Mouse (Mus musculus) midbrain, embryonic 10.5 days (tissue): ENCODE measurements around the gene Pthlh. TPM values are rescaled to one million over a fixed set of nuclear protein-coding genes. Genes with fewer than 3 reads are reported as not detected.

Experiments used
- DNase-seq: peaks from one replicate; pipeline ENCODE4 v3.0.0-alpha.2; 2017; ENCODE audit warnings: low spot score
- H3K27ac ChIP-seq: fragments of 300-500 bp; sonication (generic); replicated peaks from 2 replicates; pipeline ENCODE4 v1.5.1; 2016; ENCODE audit warnings: mild to moderate bottlenecking
- H3K27me3 ChIP-seq: fragments of 300-500 bp; sonication (generic); 2 replicates; pipeline ENCODE4 v1.6.1; 2016; ENCODE audit warnings: low read depth, mild to moderate bottlenecking; ENCODE audit not compliant: poor library complexity, severe bottlenecking
- H3K36me3 ChIP-seq: fragments of 300-500 bp; sonication (generic); 2 replicates; pipeline ENCODE4 v1.6.1; 2016; ENCODE audit warnings: mild to moderate bottlenecking, moderate library complexity
- H3K4me1 ChIP-seq: fragments of 300-500 bp; sonication (generic); 2 replicates; pipeline ENCODE4 v1.6.1; 2016
- H3K4me3 ChIP-seq: fragments of 300-500 bp; sonication (generic); 2 replicates; pipeline ENCODE4 v1.5.1; 2016; ENCODE audit warnings: mild to moderate bottlenecking, moderate library complexity
- H3K9me3 ChIP-seq: fragments of 300-500 bp; sonication (generic); replicated peaks from 2 replicates; pipeline ENCODE4 v1.6.1; 2016; ENCODE audit warnings: mild to moderate bottlenecking
- WGBS: fragments of 180-500 bp; shearing (Covaris S2); methylation state at CpG from one replicate; pipeline ENCODE4 v1.1.7; 2016; 5-methylcytosine and 5-hydroxymethylcytosine counted together
- polyA plus RNA-seq: library from polyadenylated mRNA; unstranded; fragments of >200 nt; fragmentation: Nextera tagmentation; extraction: Ambion mirVana; gene quantifications from 2 replicates; pipeline ENCODE4 v1.2.1, GENCODE M21; 2016

The Pthlh gene
- polyA plus RNA-seq, 1 experiment from 2014 or later = 0.42 TPM

DNA sequence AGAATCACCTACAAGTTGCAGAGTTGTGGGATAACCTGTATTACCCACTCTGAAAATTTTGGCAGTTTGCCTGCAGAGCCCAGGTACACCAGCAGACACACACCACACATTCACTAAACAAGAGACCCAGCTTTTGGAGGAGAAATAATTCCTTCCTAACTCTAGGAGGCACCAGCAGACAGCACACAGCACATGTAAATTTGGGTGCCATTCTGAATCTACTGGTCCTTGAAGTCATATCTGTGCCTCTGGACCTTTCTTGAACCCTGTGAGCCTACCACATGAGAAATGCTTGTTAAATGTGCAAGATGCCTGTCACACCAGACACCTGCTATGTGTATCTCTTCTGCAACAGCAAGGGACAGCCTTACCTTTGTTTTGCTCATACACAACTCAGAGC is 19.7 kb downstream of the Pthlh start:
- no peak for DNase-seq
- no peaks in the 10 kb centered on the region for H3K36me3 ChIP-seq
- no peaks in the 10 kb centered on the region for H3K9me3 ChIP-seq
- no peak overlapping the region for H3K27ac ChIP-seq
- no peaks in the 10 kb centered on the region for H3K27me3 ChIP-seq
- H3K4me3 ChIP-seq = no peak overlapping the region
- no peaks in the 10 kb centered on the region for H3K4me1 ChIP-seq

DNA sequence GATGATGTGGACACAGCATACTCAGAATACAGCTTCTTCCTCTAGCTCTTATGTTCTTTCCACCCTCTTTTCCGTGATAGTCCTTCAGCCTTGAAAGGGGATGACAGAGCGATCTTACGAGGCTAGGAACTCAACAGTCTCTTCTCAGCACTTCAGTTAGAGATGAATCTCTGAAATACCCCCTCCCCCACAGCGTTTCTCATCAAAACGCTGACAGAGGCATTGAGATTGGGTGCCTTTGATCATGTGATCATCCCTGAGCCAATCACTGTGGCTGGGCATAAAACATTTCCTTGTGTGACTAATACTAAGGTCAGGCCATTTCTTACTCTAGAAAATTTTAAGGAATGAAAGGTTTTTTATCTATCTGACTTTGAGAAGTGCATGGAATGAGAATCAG is 20.3 kb downstream of the Pthlh start:
- Histone ChIP-seq H3K4me3 (no peak overlapping the region), H3K36me3 (no peaks in the 10 kb centered on the region), H3K9me3 (no peaks in the 10 kb centered on the region), H3K27ac (no peak overlapping the region), H3K4me1 (no peaks in the 10 kb centered on the region), H3K27me3 (no peaks in the 10 kb centered on the region)
- 65% methylated on average over 5 of the region's 5 CpGs for WGBS
- no peak for DNase-seq

DNA sequence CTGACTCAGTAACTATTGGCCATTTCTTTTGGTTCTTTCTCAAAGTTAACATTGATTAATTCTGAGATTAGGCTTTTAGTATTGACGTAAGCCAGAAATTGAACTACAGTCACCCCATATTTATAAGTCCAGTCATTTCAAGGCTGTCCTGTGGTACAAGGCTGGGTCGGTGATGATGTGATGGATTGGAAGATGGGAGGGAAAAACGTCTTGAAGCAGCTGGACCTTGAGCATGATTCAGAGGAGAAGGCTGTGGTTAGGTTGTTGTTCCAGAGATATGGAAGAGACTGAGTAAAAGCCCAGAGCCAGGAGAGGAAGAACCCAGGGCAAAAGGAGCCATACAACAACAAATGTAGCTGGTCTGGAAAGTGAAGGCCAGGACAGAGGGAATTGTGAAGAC is 22.4 kb downstream of the Pthlh start:
- Histone ChIP-seq H3K27ac (no peak overlapping the region), H3K4me3 (no peak overlapping the region), H3K4me1 (no peaks in the 10 kb centered on the region), H3K36me3 (no peaks in the 10 kb centered on the region), H3K27me3 (no peaks in the 10 kb centered on the region), H3K9me3 (no peaks in the 10 kb centered on the region)
- 84% methylated on average over 3 of the region's 3 CpGs for WGBS
- no peak for DNase-seq

DNA sequence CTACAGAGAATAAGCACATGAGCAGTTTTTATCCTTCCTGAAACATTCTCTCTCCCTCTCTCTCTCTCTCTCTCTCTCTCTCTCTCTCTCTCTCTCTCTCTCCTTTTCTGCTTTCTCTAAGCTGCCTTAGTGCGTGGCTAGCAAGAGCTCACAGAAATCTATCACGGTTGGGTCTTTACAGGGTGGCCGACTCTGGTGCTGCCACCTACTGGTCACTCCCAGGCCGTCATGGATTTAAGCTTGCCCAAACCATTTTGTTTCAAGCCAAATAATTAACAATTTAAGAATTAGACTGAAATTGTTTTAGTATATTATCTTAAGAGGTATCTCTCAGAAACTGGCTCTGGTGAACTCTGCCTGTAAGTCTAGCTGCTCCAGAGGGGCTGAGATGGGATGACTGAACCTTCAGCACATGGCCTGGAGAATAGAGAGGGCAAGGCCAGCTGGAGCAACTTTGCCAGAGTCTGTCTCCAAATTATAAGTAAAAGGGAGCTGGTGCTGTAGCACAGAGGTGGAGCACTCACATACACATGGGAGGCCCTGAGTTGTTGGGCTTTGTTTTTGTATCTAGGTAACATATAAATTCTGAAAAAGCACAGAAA is 23.7 kb downstream of the Pthlh start:
- no peaks in the 10 kb centered on the region for H3K9me3 ChIP-seq
- no peaks in the 10 kb centered on the region for H3K4me1 ChIP-seq
- H3K27ac ChIP-seq = no peak overlapping the region
- 8% methylated on average over 4 of the region's 4 CpGs for WGBS
- no peaks in the 10 kb centered on the region for H3K27me3 ChIP-seq
- H3K36me3 ChIP-seq = no peaks in the 10 kb centered on the region
- DNase-seq = peak; percentile 46
- no peak overlapping the region for H3K4me3 ChIP-seq

GRCm38 (mm10) chr6:147226696-147227095 is 37.3 kb downstream of the Pthlh start:
- no peaks in the 10 kb centered on the region for H3K4me1 ChIP-seq
- no peak overlapping the region for H3K4me3 ChIP-seq
- WGBS = 95% methylated on average over 1 of the region's 1 CpGs
- no peaks in the 10 kb centered on the region for H3K36me3 ChIP-seq
- no peaks in the 10 kb centered on the region for H3K27me3 ChIP-seq
- DNase-seq = no peak
- no peaks in the 10 kb centered on the region for H3K9me3 ChIP-seq
- no peak overlapping the region for H3K27ac ChIP-seq

DNA sequence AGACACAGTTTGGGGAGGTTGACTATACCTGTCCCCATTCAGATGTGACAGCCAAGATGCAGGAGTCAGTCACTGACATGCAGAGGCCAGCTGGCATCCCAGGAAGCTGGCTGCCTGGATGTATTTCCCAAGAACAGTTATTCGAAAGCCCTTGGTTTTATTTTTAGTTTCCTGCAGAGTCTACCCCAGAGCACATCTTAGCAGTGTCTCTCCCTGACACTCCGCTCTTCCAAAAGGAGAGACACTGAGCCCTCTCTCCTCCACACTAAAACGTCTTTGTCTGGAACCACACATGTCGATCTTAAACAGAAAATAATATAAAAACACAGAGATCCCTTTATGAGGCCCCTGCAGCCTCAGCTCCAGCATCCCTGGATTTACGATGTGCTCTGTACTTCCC is 44.9 kb downstream of the Pthlh start:
- DNase-seq = no peak
- no peaks in the 10 kb centered on the region for H3K36me3 ChIP-seq
- whole genome bisulfite sequencing = 87% methylated on average over 5 of the region's 5 CpGs

GRCm38 (mm10) chr6:147216156-147216555 is 47.8 kb downstream of the Pthlh start:
- Histone ChIP-seq H3K27ac (no peak overlapping the region), H3K27me3 (no peaks in the 10 kb centered on the region), H3K4me1 (no peaks in the 10 kb centered on the region), H3K36me3 (no peaks in the 10 kb centered on the region), H3K4me3 (no peak overlapping the region), H3K9me3 (no peaks in the 10 kb centered on the region)
- no peak for DNase-seq
- WGBS = 87% methylated on average over 1 of the region's 1 CpGs

More for the DNA sequence above, 44.9 kb downstream of the Pthlh start:
- Histone ChIP-seq H3K4me3 (no peak overlapping the region), H3K27ac (no peak overlapping the region), H3K9me3 (no peaks in the 10 kb centered on the region), H3K27me3 (no peaks in the 10 kb centered on the region), H3K4me1 (no peaks in the 10 kb centered on the region)

DNA sequence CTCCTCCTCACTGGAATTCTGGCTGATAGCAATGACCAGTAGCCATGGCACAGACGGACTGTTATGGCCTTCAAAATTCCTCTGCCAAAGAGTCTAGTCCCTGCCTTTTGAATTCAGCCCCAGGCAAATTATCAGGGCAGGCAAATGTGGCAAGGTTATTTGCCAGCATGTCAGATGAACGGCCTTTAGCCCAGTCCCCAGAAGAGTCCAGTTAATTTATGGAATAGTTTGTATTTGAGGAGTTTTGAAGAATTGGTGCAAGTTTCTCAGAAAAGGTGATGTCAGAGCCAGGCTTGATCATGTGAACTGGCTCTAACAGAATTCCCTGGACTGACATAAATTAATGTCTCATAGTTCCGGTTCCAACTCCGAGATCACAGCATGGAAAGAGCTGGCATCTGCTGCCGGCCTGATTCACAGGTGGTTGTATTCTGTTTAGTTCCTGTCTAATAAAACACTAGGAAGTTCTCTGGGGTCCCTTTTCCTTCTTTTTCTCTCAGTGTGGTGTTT is 56.1 kb downstream of the Pthlh start:
- 90% methylated on average over 5 of the region's 5 CpGs for WGBS
- H3K4me1 ChIP-seq = no peaks in the 10 kb centered on the region
- H3K27ac ChIP-seq = no peak overlapping the region
- no peaks in the 10 kb centered on the region for H3K36me3 ChIP-seq
- H3K4me3 ChIP-seq = no peak overlapping the region
- no peak for DNase-seq
- H3K9me3 ChIP-seq = no peaks in the 10 kb centered on the region; the same call in 1 of the 2 replicates
- H3K27me3 ChIP-seq = no peaks in the 10 kb centered on the region

Other genes starting within 250 kb of the Pthlh start
- 0.60 and 0.69 TPM in 2 replicates for gene Rep15, start 231.6 kb downstream of the Pthlh start, polyA plus RNA-seq
- gene Mrps35, start 221.4 kb downstream of the Pthlh start, polyA plus RNA-seq = 109 TPM in 2 replicates
- gene Mansc4, start 177.2 kb downstream of the Pthlh start, polyA plus RNA-seq = 0.27 and 0.44 TPM in 2 replicates
- 5.5 and 6.4 TPM in 2 replicates for gene Klhl42, start 172.8 kb downstream of the Pthlh start, polyA plus RNA-seq
- 29.5 and 32.3 TPM in 2 replicates for gene Ccdc91, start 211.6 kb upstream of the Pthlh start, polyA plus RNA-seq